Mouse (Mus musculus): Measurements from ENCODE around the gene Pgrmc1.

Gene Pgrmc1

DNA sequence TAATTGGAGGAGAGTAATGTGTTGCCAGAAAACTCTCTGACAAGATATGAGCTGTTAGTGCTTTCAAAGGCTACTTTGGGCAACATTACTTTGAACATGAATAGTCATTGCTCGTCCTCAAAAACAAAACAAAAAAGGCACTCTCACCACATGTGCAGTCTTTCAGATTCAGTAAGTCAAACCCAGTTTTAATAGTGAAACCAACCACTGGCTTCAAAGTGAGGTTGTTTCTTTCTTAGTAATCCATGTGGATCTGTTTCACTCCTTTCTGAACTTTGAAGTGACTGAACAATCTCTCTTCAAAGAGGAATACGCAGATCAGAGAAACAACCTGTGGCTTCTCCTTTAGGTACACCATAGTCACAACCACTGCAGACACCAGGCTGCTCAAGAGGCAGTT, 11.1 kb downstream of the Pgrmc1 start:
- DNase-seq, result no peak

DNA sequence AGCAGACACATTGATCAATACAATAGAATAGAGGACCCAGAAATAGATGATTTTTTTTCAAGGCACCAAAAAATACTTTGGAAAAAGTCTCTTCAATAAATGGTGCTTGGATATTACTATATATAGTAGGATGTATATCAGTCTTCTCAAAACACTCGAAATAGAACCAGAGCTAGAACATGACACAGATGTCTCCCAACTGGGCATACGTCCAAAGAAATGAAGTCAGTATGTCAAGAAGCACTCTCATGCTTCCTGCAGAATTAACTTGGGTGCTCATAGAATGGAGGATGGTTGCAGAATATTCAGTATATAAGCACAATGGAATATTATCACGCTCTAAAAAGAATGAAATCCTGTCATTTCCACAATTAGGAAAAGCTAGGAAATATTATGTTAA, 30.1 kb downstream of the Pgrmc1 start:
- DNase-seq, result no peak

DNA sequence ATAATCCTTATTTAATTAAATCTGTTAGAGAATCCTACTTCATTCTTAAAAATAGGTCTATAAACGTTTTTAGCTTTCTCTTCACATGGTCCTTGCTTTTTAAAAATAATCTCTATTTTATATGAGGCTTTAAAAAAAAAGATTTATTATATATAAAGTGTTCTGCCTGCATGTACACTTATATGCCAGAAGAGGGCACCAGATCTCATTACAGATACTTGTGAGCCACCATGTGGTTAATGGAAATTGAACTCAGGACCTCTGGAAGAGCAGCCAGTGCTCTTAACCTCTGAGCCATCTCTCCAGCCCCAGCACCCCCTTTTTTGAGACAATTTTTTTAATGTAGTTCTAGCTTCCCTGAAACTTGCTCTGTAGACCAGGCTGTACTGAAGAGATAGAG, 32.8 kb downstream of the Pgrmc1 start:
- DNase-seq, result no peak

DNA sequence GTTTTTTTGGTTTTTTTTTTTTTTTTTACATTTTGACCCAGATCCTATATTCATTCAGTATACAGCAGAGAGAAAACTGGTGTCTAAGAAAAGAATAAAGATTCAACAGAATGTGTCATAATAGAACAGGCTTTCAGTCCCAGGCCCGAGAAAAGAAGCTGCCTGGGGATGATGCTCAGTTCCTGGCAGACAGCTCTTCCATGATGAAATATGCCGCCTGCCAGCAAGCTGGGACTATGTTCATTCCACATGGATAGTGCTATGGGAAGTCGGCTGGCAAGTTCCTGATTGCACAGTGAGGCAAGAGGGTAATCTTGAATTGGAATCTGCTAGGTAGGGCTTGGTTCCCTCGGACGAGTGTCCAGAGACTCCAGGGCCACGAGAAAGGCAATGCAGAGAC, 42.0 kb downstream of the Pgrmc1 start:
- no peak for DNase-seq

DNA sequence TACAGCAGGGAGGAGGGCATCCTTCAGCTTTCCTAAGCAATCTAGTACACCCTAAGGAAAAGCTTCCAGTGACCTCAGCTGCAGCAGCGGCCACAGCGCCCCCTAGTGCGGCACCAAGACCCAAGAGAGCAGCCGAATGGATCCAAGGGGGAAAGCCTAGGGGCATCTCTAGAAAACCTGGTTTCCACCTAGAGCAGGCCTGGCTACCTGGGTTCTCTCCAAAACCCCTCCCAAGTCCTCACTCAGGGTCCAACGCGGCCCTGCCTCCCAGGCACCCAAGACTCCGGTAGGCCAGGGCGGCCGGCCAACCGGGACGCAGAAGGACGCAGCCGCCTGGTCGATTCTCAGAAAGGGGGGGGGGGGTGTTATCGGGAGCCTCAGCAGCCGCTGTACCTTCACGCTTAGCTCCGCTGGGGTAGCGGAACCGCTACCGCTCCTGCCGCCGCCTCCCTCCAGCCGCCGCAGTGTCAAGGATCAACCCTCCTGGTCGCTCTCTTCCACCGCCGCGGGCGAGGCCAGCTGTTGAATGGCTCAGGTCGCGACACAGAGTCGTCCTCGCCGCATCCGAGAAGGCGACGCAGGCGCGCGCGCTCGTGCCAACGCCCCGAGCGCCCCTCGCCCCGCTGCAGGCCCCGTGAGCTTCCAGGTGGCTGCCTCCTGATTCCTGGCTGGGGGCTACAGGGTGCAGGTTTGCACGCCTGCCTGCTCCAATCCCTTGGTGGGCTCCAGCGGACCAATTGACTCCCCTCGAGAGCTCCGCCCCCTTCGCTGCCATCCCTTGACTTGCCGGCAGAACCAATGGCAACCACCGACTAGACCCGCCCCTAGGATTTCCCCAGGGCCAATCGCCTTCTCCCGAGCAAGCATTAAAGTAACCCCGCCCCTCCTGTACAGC, 46.9 kb downstream of the Pgrmc1 start, which contains the start of gene Akap17b:
Gene Akap17b (minus strand): TSS at position 739 of the 895 bp plus-strand sequence.
- peak; percentile 87 for DNase-seq
